Mouse (Mus musculus): ENCODE measurements around the gene Ptpra. TPM values are rescaled to one million over a fixed set of nuclear protein-coding genes. Genes with fewer than 3 reads are reported as not detected.

Gene Ptpra
- polyA plus RNA-seq, 1 experiment from 2014 or later = 102 TPM

DNA sequence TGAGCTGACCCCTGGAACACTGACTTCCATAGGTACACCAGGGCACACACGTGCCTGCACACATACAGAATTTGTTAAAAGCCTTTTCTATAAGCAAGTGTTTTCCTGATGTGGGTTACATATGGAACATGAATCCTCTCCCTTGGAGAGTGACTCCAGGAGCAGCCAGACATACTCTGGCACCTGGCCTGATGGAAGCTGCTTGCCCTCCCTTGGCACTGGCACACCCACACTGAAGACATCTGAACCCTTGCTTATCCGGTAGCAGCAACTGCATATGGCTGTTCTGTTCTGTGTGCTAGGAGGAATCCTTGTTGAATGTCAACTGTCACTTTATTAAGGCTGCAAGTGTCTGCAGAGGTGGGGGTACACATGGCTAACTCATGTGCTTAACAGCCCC, 140.9 kb downstream of the Ptpra start:
- H3K27me3 ChIP-seq (ENCODE audit: control insufficient read depth, insufficient read depth, low read length) = no peaks in the 10 kb centered on the region

GRCm38 (mm10) chr2:130595596-130595995, 145.5 kb downstream of the Ptpra start:
- Histone ChIP-seq H3K4me3 (ENCODE audit: low read depth, low read length) (no peak overlapping the region), H3K4me2 (replicated peaks; ENCODE audit: low read depth, low read length) (no peak overlapping the region), H3K9ac (ENCODE audit: low read depth, low read length) (no peak overlapping the region), H3K27me3 (ENCODE audit: control insufficient read depth, insufficient read depth, low read length) (no peaks in the 10 kb centered on the region), H3K27ac (ENCODE audit: low read depth, low read length) (no peak overlapping the region), H3K36me3 (ENCODE audit: control insufficient read depth, insufficient read depth, low read length) (peaks cover 8% of the 10 kb centered on the region), H3K9me3 (ENCODE audit: control insufficient read depth, low read length) (no peaks in the 10 kb centered on the region), H3K4me1 (replicated peaks; ENCODE audit: control insufficient read depth, insufficient read depth, low read length) (no peaks in the 10 kb centered on the region)
- WGBS = 89% methylated on average over 1 of the region's 1 CpGs
- DNase-seq (ENCODE audit: low spot score) = no peak
- no peak for ATAC-seq (ENCODE audit: low FRiP score)

More for the DNA sequence above, 140.9 kb downstream of the Ptpra start:
- no peak overlapping the region for H3K4me3 ChIP-seq (ENCODE audit: low read depth, low read length)
- ATAC-seq (ENCODE audit: low FRiP score) = no peak
- no peaks in the 10 kb centered on the region for H3K4me1 ChIP-seq (replicated peaks; ENCODE audit: control insufficient read depth, insufficient read depth, low read length)
- H3K36me3 ChIP-seq (ENCODE audit: control insufficient read depth, insufficient read depth, low read length) = peaks cover 8% of the 10 kb centered on the region
- no peak overlapping the region for H3K9ac ChIP-seq (ENCODE audit: low read depth, low read length)
- WGBS = 94% methylated on average over 2 of the region's 2 CpGs
- no peaks in the 10 kb centered on the region for H3K9me3 ChIP-seq (ENCODE audit: control insufficient read depth, low read length)
- DNase-seq (ENCODE audit: low spot score) = no peak
- no peak overlapping the region for H3K27ac ChIP-seq (ENCODE audit: low read depth, low read length)
- H3K4me2 ChIP-seq (replicated peaks; ENCODE audit: low read depth, low read length) = no peak overlapping the region

DNA sequence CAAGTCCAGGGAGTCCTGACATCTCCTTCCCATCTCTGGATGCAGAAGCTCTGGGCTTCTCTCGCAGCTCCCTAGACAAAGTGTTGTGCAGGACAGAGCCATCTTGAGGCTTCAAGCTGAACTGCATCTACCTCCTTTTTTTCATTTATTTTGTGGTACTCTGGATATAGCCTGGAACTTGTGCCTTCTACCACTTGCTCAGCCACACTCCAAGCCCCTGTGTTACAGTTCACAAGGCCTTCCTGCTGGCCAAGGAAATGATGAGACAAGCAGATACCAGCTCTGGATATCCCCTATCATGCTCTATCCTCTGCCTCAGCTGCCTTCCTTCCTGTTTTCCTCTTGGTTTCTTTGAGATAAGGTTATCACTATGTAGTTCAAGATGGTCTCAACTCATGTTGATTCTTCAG, 147.5 kb downstream of the Ptpra start:
- Histone ChIP-seq H3K4me1 (replicated peaks; ENCODE audit: control insufficient read depth, insufficient read depth, low read length) (no peaks in the 10 kb centered on the region), H3K27ac (ENCODE audit: low read depth, low read length) (no peak overlapping the region), H3K4me2 (replicated peaks; ENCODE audit: low read depth, low read length) (no peak overlapping the region), H3K9ac (ENCODE audit: low read depth, low read length) (no peak overlapping the region), H3K36me3 (ENCODE audit: control insufficient read depth, insufficient read depth, low read length) (peaks cover 4% of the 10 kb centered on the region; the same call in 1 of the 2 replicates), H3K9me3 (ENCODE audit: control insufficient read depth, low read length) (no peaks in the 10 kb centered on the region), H3K27me3 (ENCODE audit: control insufficient read depth, insufficient read depth, low read length) (no peaks in the 10 kb centered on the region), H3K4me3 (ENCODE audit: low read depth, low read length) (no peak overlapping the region)
- ATAC-seq (ENCODE audit: low FRiP score) (0 out of 2 replicates have a peak, but pooled peaks have one; percentile 38), DNase-seq (ENCODE audit: low spot score) (peak; percentile 43)
- 48% methylated on average over 1 of the region's 1 CpGs for WGBS

- Histone ChIP-seq H3K4me3 (ENCODE audit: low read depth, low read length) (no peak overlapping the region), H3K4me1 (replicated peaks; ENCODE audit: control insufficient read depth, insufficient read depth, low read length) (no peaks in the 10 kb centered on the region), H3K27ac (ENCODE audit: low read depth, low read length) (no peak overlapping the region), H3K27me3 (ENCODE audit: control insufficient read depth, insufficient read depth, low read length) (no peaks in the 10 kb centered on the region), H3K9me3 (ENCODE audit: control insufficient read depth, low read length) (no peaks in the 10 kb centered on the region), H3K4me2 (replicated peaks; ENCODE audit: low read depth, low read length) (no peak overlapping the region), H3K9ac (ENCODE audit: low read depth, low read length) (no peak overlapping the region), H3K36me3 (ENCODE audit: control insufficient read depth, insufficient read depth, low read length) (peaks cover 4% of the 10 kb centered on the region; the same call in 1 of the 2 replicates)
- ATAC-seq (ENCODE audit: low FRiP score) (no peak), DNase-seq (ENCODE audit: low spot score) (no peak)
- 79% methylated on average over 3 of the region's 3 CpGs for WGBS
Observed at GRCm38 (mm10) chr2:130598399-130598798, 148.3 kb downstream of the Ptpra start.

- Histone ChIP-seq H3K4me2 (replicated peaks; ENCODE audit: low read depth, low read length) (no peak overlapping the region), H3K9me3 (ENCODE audit: control insufficient read depth, low read length) (no peaks in the 10 kb centered on the region), H3K36me3 (ENCODE audit: control insufficient read depth, insufficient read depth, low read length) (no peaks in the 10 kb centered on the region; the same call in 1 of the 2 replicates), H3K4me1 (replicated peaks; ENCODE audit: control insufficient read depth, insufficient read depth, low read length) (no peaks in the 10 kb centered on the region), H3K27me3 (ENCODE audit: control insufficient read depth, insufficient read depth, low read length) (no peaks in the 10 kb centered on the region), H3K4me3 (ENCODE audit: low read depth, low read length) (no peak overlapping the region), H3K27ac (ENCODE audit: low read depth, low read length) (no peak overlapping the region), H3K9ac (ENCODE audit: low read depth, low read length) (no peak overlapping the region)
- 91% methylated on average over 4 of the region's 4 CpGs for WGBS
- DNase-seq (ENCODE audit: low spot score) (no peak), ATAC-seq (ENCODE audit: low FRiP score) (no peak)
Observed at GRCm38 (mm10) chr2:130602195-130602594, 152.1 kb downstream of the Ptpra start.

Other genes with a start within 250 kb of the Ptpra start
- gene Nop56, start 175.8 kb upstream of the Ptpra start, polyA plus RNA-seq (2014; fragmentation: Nextera tagmentation; extraction: Ambion mirVana) = 297 and 331 TPM in 2 replicates
- gene Idh3b, start 165.7 kb upstream of the Ptpra start, polyA plus RNA-seq (2014; fragmentation: Nextera tagmentation; extraction: Ambion mirVana) = 141 and 147 TPM in 2 replicates
- 1.1 and 1.2 TPM in 2 replicates for gene Ebf4, start 155.1 kb upstream of the Ptpra start, polyA plus RNA-seq (2014; fragmentation: Nextera tagmentation; extraction: Ambion mirVana)
- gene Cpxm1, start 52.7 kb upstream of the Ptpra start, polyA plus RNA-seq (2014; fragmentation: Nextera tagmentation; extraction: Ambion mirVana) = 31.8 and 32.1 TPM in 2 replicates
- not detected in 2 replicates for gene Gm28372, start 45.0 kb upstream of the Ptpra start, polyA plus RNA-seq (2014; fragmentation: Nextera tagmentation; extraction: Ambion mirVana)
- gene 1700020A23Rik, start 45.0 kb upstream of the Ptpra start, polyA plus RNA-seq (2014; fragmentation: Nextera tagmentation; extraction: Ambion mirVana) = not detected in 2 replicates
- not detected in 2 replicates for gene Tmem239, start 43.8 kb upstream of the Ptpra start, polyA plus RNA-seq (2014; fragmentation: Nextera tagmentation; extraction: Ambion mirVana)
- gene Vps16, start 25.9 kb upstream of the Ptpra start, polyA plus RNA-seq (2014; fragmentation: Nextera tagmentation; extraction: Ambion mirVana) = 70.2 and 78.5 TPM in 2 replicates
- gene Pced1a, start 25.6 kb upstream of the Ptpra start, polyA plus RNA-seq (2014; fragmentation: Nextera tagmentation; extraction: Ambion mirVana) = 8.1 and 10.3 TPM in 2 replicates
- gene Mrps26, start 113.5 kb downstream of the Ptpra start, polyA plus RNA-seq (2014; fragmentation: Nextera tagmentation; extraction: Ambion mirVana) = 77.4 and 86.5 TPM in 2 replicates
- not detected in 2 replicates for gene Oxt, start 125.9 kb downstream of the Ptpra start, polyA plus RNA-seq (2014; fragmentation: Nextera tagmentation; extraction: Ambion mirVana)
- not detected in 2 replicates for gene Avp, start 132.3 kb downstream of the Ptpra start, polyA plus RNA-seq (2014; fragmentation: Nextera tagmentation; extraction: Ambion mirVana)
- gene Fastkd5, start 179.7 kb downstream of the Ptpra start, polyA plus RNA-seq (2014; fragmentation: Nextera tagmentation; extraction: Ambion mirVana) = 20.2 and 22.0 TPM in 2 replicates
- 16.3 and 17.3 TPM in 2 replicates for gene Ubox5, start 179.8 kb downstream of the Ptpra start, polyA plus RNA-seq (2014; fragmentation: Nextera tagmentation; extraction: Ambion mirVana)
- 0.98 and 1.6 TPM in 2 replicates for gene Lzts3, start 192.5 kb downstream of the Ptpra start, polyA plus RNA-seq (2014; fragmentation: Nextera tagmentation; extraction: Ambion mirVana)
- gene Ddrgk1, start 214.4 kb downstream of the Ptpra start, polyA plus RNA-seq (2014; fragmentation: Nextera tagmentation; extraction: Ambion mirVana) = 50.2 and 57.7 TPM in 2 replicates
- 132 and 137 TPM in 2 replicates for gene Itpa, start 217.3 kb downstream of the Ptpra start, polyA plus RNA-seq (2014; fragmentation: Nextera tagmentation; extraction: Ambion mirVana)
- gene Slc4a11, start 247.2 kb downstream of the Ptpra start, polyA plus RNA-seq (2014; fragmentation: Nextera tagmentation; extraction: Ambion mirVana) = 0.15 and 0.39 TPM in 2 replicates

All from hindbrain, embryonic 11.5 days (tissue).